Mouse (Mus musculus) limb, embryonic 10.5 days (tissue): ENCODE data around the gene Cdh18. TPM values are rescaled to one million over a fixed set of nuclear protein-coding genes. Genes with fewer than 3 reads are reported as not detected.

Experiments
- DNase-seq: peaks from one replicate; pipeline ENCODE4 v3.0.0-alpha.2; 2017; ENCODE audit warnings: low spot score
- H3K27ac ChIP-seq: fragments of 300-500 bp; sonication (generic); 2 replicates; pipeline ENCODE4 v1.5.1; 2016; ENCODE audit warnings: mild to moderate bottlenecking
- H3K27me3 ChIP-seq: fragments of 300-500 bp; sonication (generic); 2 replicates; pipeline ENCODE4 v1.6.1; 2016; ENCODE audit warnings: low read depth, mild to moderate bottlenecking; ENCODE audit not compliant: poor library complexity, severe bottlenecking
- H3K36me3 ChIP-seq: fragments of 300-500 bp; sonication (generic); 2 replicates; pipeline ENCODE4 v1.6.1; 2016; ENCODE audit warnings: mild to moderate bottlenecking, moderate library complexity
- H3K4me1 ChIP-seq: fragments of 300-500 bp; sonication (generic); 2 replicates; pipeline ENCODE4 v1.6.1; 2016
- H3K4me3 ChIP-seq: fragments of 300-500 bp; sonication (generic); 2 replicates; pipeline ENCODE4 v1.5.1; 2016; ENCODE audit warnings: mild to moderate bottlenecking, moderate library complexity
- H3K9me3 ChIP-seq: fragments of 300-500 bp; sonication (generic); replicated peaks from 2 replicates; pipeline ENCODE4 v1.6.1; 2016; ENCODE audit warnings: mild to moderate bottlenecking
- WGBS: fragments of 180-500 bp; shearing (Covaris S2); methylation state at CpG from one replicate; pipeline ENCODE4 v1.1.7; 2016; 5-methylcytosine and 5-hydroxymethylcytosine counted together
- polyA plus RNA-seq: library from polyadenylated mRNA; unstranded; fragments of >200 nt; fragmentation: Nextera tagmentation; extraction: Ambion mirVana; gene quantifications from 2 replicates; pipeline ENCODE4 v1.2.1, GENCODE M21; 2016

Gene Cdh18
- polyA plus RNA-seq, 1 experiment from 2014 or later: 0.13 TPM

DNA sequence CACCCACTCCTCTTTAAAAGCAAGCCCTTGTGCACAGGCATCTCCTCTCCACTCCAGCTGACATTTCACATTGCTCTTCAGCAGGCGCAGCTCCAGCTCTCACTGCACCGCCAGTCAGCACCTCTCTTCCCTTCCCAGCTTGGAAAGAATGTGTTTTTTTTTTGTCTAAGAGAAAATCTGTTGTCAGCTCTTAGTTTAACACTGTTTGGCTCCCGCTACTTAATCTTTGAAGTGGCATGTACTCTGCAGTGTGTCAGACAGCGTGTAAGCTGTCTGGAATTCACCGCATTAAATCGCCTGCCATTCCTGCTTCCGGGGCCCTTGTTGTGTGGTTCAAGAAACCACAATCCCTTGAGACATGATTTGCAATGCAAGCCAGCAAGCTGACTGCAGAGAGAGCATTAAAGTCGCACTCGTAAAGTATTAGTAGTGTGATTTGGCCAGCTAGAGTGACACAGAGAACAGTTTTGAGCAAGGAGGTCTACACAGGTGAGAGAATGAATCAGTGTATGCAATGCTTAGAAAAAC lies 903.3 kb downstream of the Cdh18 start:
- Histone ChIP-seq H3K4me3 (no peak overlapping the region), H3K27ac (no peak overlapping the region), H3K27me3 (no peaks in the 10 kb centered on the region), H3K4me1 (no peaks in the 10 kb centered on the region), H3K9me3 (no peaks in the 10 kb centered on the region), H3K36me3 (no peaks in the 10 kb centered on the region)
- WGBS: 45% methylated on average over 9 of the region's 9 CpGs
- DNase-seq: no peak

DNA sequence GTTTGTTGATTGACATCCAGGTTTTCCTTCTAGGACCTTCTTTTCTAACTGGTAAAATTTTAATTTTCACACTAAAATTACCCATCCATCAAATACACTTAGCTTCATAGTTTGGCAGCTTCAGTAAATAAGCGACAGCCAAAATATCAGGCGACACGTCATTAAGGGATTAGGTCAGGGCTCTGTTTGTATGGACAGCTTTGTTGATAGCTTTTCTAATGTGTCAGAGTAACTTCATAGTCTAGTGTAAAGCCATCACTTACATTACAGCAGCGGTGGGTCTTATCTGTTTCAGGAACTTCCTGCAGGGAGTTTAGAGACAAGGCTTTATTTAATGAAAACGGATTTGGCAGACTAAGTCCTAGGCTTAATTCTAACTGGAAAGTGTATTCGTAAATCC lies 904.5 kb downstream of the Cdh18 start:
- Histone ChIP-seq H3K27me3 (no peaks in the 10 kb centered on the region), H3K36me3 (no peaks in the 10 kb centered on the region), H3K4me3 (no peak overlapping the region), H3K4me1 (no peaks in the 10 kb centered on the region), H3K9me3 (no peaks in the 10 kb centered on the region), H3K27ac (no peak overlapping the region)
- no peak for DNase-seq
- 86% methylated on average over 6 of the region's 6 CpGs for WGBS

DNA sequence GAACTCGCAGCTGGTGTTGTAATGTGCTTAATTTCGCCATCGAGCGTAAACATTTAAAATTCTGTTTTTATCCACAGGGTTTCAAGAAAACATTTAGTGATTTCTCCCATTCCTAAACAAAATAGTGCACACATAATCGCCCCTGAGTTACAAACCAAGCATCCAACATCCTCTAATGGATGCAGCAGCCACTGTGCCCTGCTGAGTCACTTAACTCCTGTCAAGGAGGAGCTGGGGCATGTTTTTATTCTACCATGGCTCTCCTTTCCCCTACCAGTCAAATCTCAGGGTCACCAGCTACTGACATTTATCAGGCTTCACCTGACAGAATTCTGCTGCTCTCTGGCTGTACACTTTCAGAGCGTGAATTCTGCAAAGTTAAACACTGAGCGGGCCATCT lies 906.5 kb downstream of the Cdh18 start:
- WGBS: 91% methylated on average over 7 of the region's 7 CpGs
- H3K4me3 ChIP-seq: no peak overlapping the region
- no peak overlapping the region for H3K27ac ChIP-seq
- H3K27me3 ChIP-seq: no peaks in the 10 kb centered on the region
- H3K4me1 ChIP-seq: no peaks in the 10 kb centered on the region
- no peaks in the 10 kb centered on the region for H3K36me3 ChIP-seq
- H3K9me3 ChIP-seq: no peaks in the 10 kb centered on the region
- DNase-seq: no peak

GRCm38 (mm10) chr15:23457401-23457800 lies 908.6 kb downstream of the Cdh18 start:
- DNase-seq: no peak
- no peaks in the 10 kb centered on the region for H3K4me1 ChIP-seq
- no peaks in the 10 kb centered on the region for H3K36me3 ChIP-seq
- H3K27ac ChIP-seq: no peak overlapping the region
- H3K27me3 ChIP-seq: no peaks in the 10 kb centered on the region
- no peaks in the 10 kb centered on the region for H3K9me3 ChIP-seq
- no peak overlapping the region for H3K4me3 ChIP-seq
- 87% methylated on average over 3 of the region's 3 CpGs for WGBS

GRCm38 (mm10) chr15:23470527-23471475 lies 922.0 kb downstream of the Cdh18 start:
- WGBS: 75% methylated on average over 7 of the region's 7 CpGs
- Histone ChIP-seq H3K4me1 (no peaks in the 10 kb centered on the region), H3K36me3 (no peaks in the 10 kb centered on the region), H3K27ac (no peak overlapping the region), H3K4me3 (no peak overlapping the region), H3K27me3 (no peaks in the 10 kb centered on the region), H3K9me3 (no peaks in the 10 kb centered on the region)
- no peak for DNase-seq

DNA sequence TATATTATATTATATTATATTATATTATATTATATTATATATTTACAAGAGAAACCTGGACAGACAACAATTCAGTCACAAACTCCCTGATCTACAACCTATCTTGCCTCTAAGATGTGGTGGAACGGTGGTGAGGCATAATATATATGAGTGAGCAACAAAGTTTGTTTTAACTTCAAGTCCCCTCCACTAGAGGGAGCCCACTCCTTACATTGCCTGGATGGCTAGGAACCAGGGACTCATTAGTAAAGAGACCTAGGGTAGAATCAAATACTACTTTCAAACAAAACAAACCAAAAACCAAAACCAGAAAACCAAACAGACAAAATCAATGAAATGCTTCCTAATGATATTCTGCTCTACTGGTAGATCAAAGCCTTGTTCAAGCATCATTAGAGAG lies 937.5 kb downstream of the Cdh18 start:
- no peak overlapping the region for H3K4me3 ChIP-seq
- 63% methylated on average over 1 of the region's 1 CpGs for WGBS
- no peak for DNase-seq

GRCm38 (mm10) chr15:23506480-23506879 lies 957.7 kb downstream of the Cdh18 start:
- DNase-seq: no peak
- WGBS: 89% methylated on average over 4 of the region's 4 CpGs
- H3K4me1 ChIP-seq: no peaks in the 10 kb centered on the region
- H3K9me3 ChIP-seq: no peaks in the 10 kb centered on the region
- no peaks in the 10 kb centered on the region for H3K36me3 ChIP-seq
- H3K27ac ChIP-seq: no peak overlapping the region
- H3K4me3 ChIP-seq: no peak overlapping the region
- H3K27me3 ChIP-seq: no peaks in the 10 kb centered on the region

More for the DNA sequence above, 937.5 kb downstream of the Cdh18 start:
- Histone ChIP-seq H3K27ac (no peak overlapping the region), H3K4me1 (no peaks in the 10 kb centered on the region), H3K36me3 (no peaks in the 10 kb centered on the region), H3K27me3 (no peaks in the 10 kb centered on the region), H3K9me3 (no peaks in the 10 kb centered on the region)

GRCm38 (mm10) chr15:23509694-23510093 lies 960.9 kb downstream of the Cdh18 start:
- H3K4me1 ChIP-seq: no peaks in the 10 kb centered on the region
- no peaks in the 10 kb centered on the region for H3K36me3 ChIP-seq
- H3K27ac ChIP-seq: no peak overlapping the region
- H3K4me3 ChIP-seq: no peak overlapping the region
- no peaks in the 10 kb centered on the region for H3K9me3 ChIP-seq
- 60% methylated on average over 2 of the region's 2 CpGs for WGBS
- DNase-seq: no peak
- H3K27me3 ChIP-seq: no peaks in the 10 kb centered on the region

- Histone ChIP-seq H3K36me3 (no peaks in the 10 kb centered on the region), H3K27me3 (no peaks in the 10 kb centered on the region), H3K4me3 (no peak overlapping the region), H3K4me1 (no peaks in the 10 kb centered on the region), H3K9me3 (no peaks in the 10 kb centered on the region), H3K27ac (no peak overlapping the region)
- no peak for DNase-seq
- WGBS: 94% methylated on average over 3 of the region's 3 CpGs
Observed at GRCm38 (mm10) chr15:23515786-23516185, 967.0 kb downstream of the Cdh18 start.

DNA sequence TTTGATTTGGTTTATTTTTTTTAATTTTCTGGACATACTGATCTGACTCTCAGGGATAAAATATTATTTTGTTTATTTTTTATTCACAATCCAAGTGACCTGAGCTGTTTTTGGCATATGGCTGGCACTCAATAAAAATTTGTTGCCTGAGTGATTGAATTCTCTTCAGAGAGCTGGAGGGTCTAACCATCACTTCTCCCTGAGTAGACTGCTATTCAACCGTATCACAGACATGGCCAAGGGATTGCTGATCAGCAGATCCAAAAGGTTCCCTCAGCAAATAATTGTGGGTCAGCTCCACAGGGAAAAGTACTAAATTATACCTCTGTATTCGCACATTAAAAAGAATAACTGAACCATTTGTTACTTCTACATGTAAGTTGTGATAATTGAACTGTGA lies 969.3 kb downstream of the Cdh18 start:
- no peaks in the 10 kb centered on the region for H3K4me1 ChIP-seq
- no peak overlapping the region for H3K4me3 ChIP-seq
- no peaks in the 10 kb centered on the region for H3K9me3 ChIP-seq
- H3K27ac ChIP-seq: no peak overlapping the region
- H3K27me3 ChIP-seq: no peaks in the 10 kb centered on the region
- WGBS: 88% methylated on average over 2 of the region's 2 CpGs
- no peaks in the 10 kb centered on the region for H3K36me3 ChIP-seq
- DNase-seq: no peak
